Mouse (Mus musculus) mouse embryonic stem cell (cell line): ENCODE data around the gene Fbxw14.
"Not testable (repeated sequence)": the region's sequence is repeated elsewhere in the genome, so short reads cannot be mapped to it uniquely, and the experiment has no call there.

Experiments
- in situ Hi-C, 2 experiments: fragments of 300-500 bp; cut with MboI; formaldehyde crosslinking; loops; 1 replicate in 1 of 2; 3 replicates in 1 of 2; pipeline ENCODE4 v1.14.3; 2019 to 2020; ENCODE audit warnings: low sequenced_read_pairs in 2 of 2, low pct_unique_long_range_greater_than_20kb in 1 of 2, mixed read lengths in 1 of 2; ENCODE audit not compliant: unreplicated experiment in 1 of 2

Gene Fbxw14

DNA sequence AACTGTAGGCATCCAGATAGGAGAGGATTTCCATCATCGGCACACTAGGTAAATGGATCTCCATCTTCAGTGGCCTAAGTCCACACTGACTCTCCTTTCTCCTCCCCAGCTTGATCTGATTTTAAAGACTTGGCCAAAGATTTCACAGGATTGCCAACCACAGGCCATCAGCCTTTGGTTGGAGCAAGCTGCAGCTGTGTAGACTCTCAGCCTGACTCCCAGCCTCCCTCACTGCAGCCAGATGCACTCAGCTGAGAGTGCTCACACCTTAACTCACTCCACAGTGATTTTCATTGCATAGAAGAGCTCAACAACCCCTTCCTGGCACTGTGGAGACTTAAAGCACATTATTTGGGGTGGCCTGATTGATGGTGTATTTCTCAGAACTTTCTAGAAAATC is at the start of gene Fbxw14:
Gene Fbxw14 (minus strand): TSS at position 101 of the 400 bp plus-strand sequence.
- in situ Hi-C loops = not testable (repeated sequence)

DNA sequence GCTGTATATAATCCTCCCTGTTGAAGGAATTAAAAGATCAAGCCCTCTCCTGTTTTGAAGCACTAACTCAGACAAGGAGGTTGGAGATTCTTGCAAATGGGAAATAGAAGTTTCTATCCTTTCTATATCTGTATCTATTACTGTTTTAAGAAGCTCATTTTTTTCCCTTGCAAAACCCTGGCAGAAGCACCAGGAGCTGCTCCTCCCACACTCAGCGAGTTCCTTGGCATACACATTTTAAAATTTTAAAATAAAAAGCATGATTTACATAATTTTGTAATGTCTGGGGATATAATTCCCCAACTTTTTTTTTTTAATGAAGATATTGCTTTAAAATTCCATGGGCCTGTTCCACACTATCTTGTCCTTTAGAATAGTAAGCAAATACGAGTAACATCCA is 24.4 kb downstream of the Fbxw14 start:
- in situ Hi-C loops = no loop called here

DNA sequence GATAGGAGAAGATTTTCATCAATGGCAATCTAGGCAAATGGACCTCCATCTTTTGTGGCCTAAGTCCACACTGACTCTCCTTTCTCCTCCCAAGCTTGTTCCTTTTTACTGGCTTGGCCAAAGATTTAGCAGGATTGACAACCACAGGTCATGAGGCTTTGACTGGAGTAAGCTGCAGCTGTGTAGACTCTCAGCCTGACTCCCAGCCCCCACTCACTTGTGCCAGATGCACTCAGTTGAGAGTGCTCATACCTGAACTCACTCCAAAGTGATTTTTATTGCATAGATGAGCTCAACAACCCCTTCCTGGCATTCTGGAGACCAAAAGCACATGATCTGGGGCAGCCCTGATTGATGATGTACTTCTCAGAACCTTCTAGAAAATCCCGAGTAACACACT is 52.8 kb downstream of the Fbxw14 start, which contains the start of gene Fbxw20:
Gene Fbxw20 (minus strand): TSS at position 101 of the 400 bp plus-strand sequence.
- in situ Hi-C loops = no loop called here
